Mouse (Mus musculus) testis, adult 2 months (tissue): ENCODE measurements around the gene Ak7. TPM values are rescaled to one million over a fixed set of nuclear protein-coding genes. Genes with fewer than 3 reads are reported as not detected.

Experiments used
- H3K27ac ChIP-seq: fragments of 200-500 bp; 2 replicates; pipeline ENCODE4 v1.5.1; 2012; ENCODE audit warnings: low read depth, low read length; ENCODE audit not compliant: control insufficient read depth, insufficient read depth
- H3K27me3 ChIP-seq: fragments of 200-500 bp; 2 replicates; pipeline ENCODE4 v1.6.1; 2012; ENCODE audit warnings: mild to moderate bottlenecking, low read length, moderate library complexity; ENCODE audit not compliant: control insufficient read depth, insufficient read depth
- H3K36me3 ChIP-seq: fragments of 200-500 bp; 2 replicates; pipeline ENCODE4 v1.6.1; 2012; ENCODE audit warnings: mild to moderate bottlenecking, low read length; ENCODE audit not compliant: control insufficient read depth, insufficient read depth
- H3K4me1 ChIP-seq: fragments of 200-500 bp; 2 replicates; pipeline ENCODE4 v1.6.1; 2012; ENCODE audit warnings: low read length; ENCODE audit not compliant: control insufficient read depth, insufficient read depth
- H3K4me3 ChIP-seq: fragments of 200-500 bp; 2 replicates; pipeline ENCODE4 v1.5.1; 2012; ENCODE audit warnings: low read depth, mild to moderate bottlenecking, low read length, moderate library complexity, mixed read lengths; ENCODE audit not compliant: control insufficient read depth
- CTCF ChIP-seq: fragments of 200-500 bp; IDR thresholded peaks from 2 replicates; pipeline ENCODE4 v1.5.1; 2012; ENCODE audit warnings: low read depth, mild to moderate bottlenecking, inconsistent platforms, low read length, moderate library complexity; ENCODE audit not compliant: control insufficient read depth, insufficient read depth, insufficient replicate concordance
- POLR2A ChIP-seq: fragments of 200-500 bp; IDR thresholded peaks from 2 replicates; pipeline ENCODE4 v1.6.1; 2012; ENCODE audit warnings: low read depth, mild to moderate bottlenecking, inconsistent platforms, low read length, moderate library complexity; ENCODE audit not compliant: control insufficient read depth
- polyA plus RNA-seq: library from polyadenylated mRNA; depleted of rRNA; stranded (reverse); fragments of >200 nt; gene quantifications from 2 replicates; pipeline ENCODE4 v1.2.3, GENCODE M21; 2012

Ak7 gene
- polyA plus RNA-seq, 1 experiment: 50.5 TPM

GRCm38 (mm10) chr12:105687416-105687815 is 18.4 kb upstream of the Ak7 start:
- Histone ChIP-seq H3K36me3 (no peaks in the 10 kb centered on the region), H3K4me3 (no peak overlapping the region), H3K27me3 (no peaks in the 10 kb centered on the region), H3K4me1 (peaks cover 3% of the 10 kb centered on the region; the same call in 1 of the 2 replicates), H3K27ac (no peak overlapping the region)
- TF ChIP-seq POLR2A: no peak
- no peak for TF ChIP-seq CTCF

GRCm38 (mm10) chr12:105688546-105688945 is 17.2 kb upstream of the Ak7 start:
- Histone ChIP-seq H3K27me3 (no peaks in the 10 kb centered on the region), H3K36me3 (no peaks in the 10 kb centered on the region)

GRCm38 (mm10) chr12:105689435-105689834 is 16.3 kb upstream of the Ak7 start:
- H3K27ac ChIP-seq: no peak overlapping the region
- H3K4me1 ChIP-seq: no peaks in the 10 kb centered on the region
- TF ChIP-seq POLR2A: no peak
- TF ChIP-seq CTCF: no peak
- H3K36me3 ChIP-seq: no peaks in the 10 kb centered on the region
- no peak overlapping the region for H3K4me3 ChIP-seq
- H3K27me3 ChIP-seq: no peaks in the 10 kb centered on the region

More at GRCm38 (mm10) chr12:105688546-105688945, 17.2 kb upstream of the Ak7 start:
- TF ChIP-seq POLR2A (no peak), CTCF (no peak)
- peaks cover 3% of the 10 kb centered on the region; the same call in 1 of the 2 replicates for H3K4me1 ChIP-seq
- H3K4me3 ChIP-seq: no peak overlapping the region
- no peak overlapping the region for H3K27ac ChIP-seq

GRCm38 (mm10) chr12:105694021-105694420 is 11.8 kb upstream of the Ak7 start:
- TF ChIP-seq CTCF (no peak), POLR2A (no peak)

GRCm38 (mm10) chr12:105695848-105696247 is 9.9 kb upstream of the Ak7 start:
- no peak for TF ChIP-seq CTCF
- no peak for TF ChIP-seq POLR2A
- Histone ChIP-seq H3K27me3 (no peaks in the 10 kb centered on the region), H3K36me3 (no peaks in the 10 kb centered on the region), H3K27ac (no peak overlapping the region), H3K4me1 (no peaks in the 10 kb centered on the region), H3K4me3 (no peak overlapping the region)

More at GRCm38 (mm10) chr12:105694021-105694420, 11.8 kb upstream of the Ak7 start:
- no peak overlapping the region for H3K27ac ChIP-seq
- no peaks in the 10 kb centered on the region for H3K27me3 ChIP-seq
- no peak overlapping the region for H3K4me3 ChIP-seq
- H3K36me3 ChIP-seq: no peaks in the 10 kb centered on the region
- no peaks in the 10 kb centered on the region for H3K4me1 ChIP-seq

GRCm38 (mm10) chr12:105697104-105697780 is 8.5 kb upstream of the Ak7 start:
- no peak overlapping the region for H3K4me3 ChIP-seq
- H3K27me3 ChIP-seq: no peaks in the 10 kb centered on the region
- H3K4me1 ChIP-seq: no peaks in the 10 kb centered on the region
- TF ChIP-seq CTCF: no peak
- TF ChIP-seq POLR2A: no peak
- no peak overlapping the region for H3K27ac ChIP-seq
- no peaks in the 10 kb centered on the region for H3K36me3 ChIP-seq

- Histone ChIP-seq H3K27me3 (no peaks in the 10 kb centered on the region), H3K4me1 (peaks cover 6% of the 10 kb centered on the region), H3K27ac (no peak overlapping the region), H3K4me3 (no peak overlapping the region), H3K36me3 (no peaks in the 10 kb centered on the region)
- no peak for TF ChIP-seq CTCF
- TF ChIP-seq POLR2A: no peak
Observed at GRCm38 (mm10) chr12:105700433-105700832, 5.3 kb upstream of the Ak7 start.

GRCm38 (mm10) chr12:105718616-105719015 is 12.8 kb downstream of the Ak7 start:
- Histone ChIP-seq H3K27ac (no peak overlapping the region), H3K4me1 (no peaks in the 10 kb centered on the region; the same call in 1 of the 2 replicates), H3K36me3 (no peaks in the 10 kb centered on the region), H3K4me3 (no peak overlapping the region), H3K27me3 (no peaks in the 10 kb centered on the region)
- TF ChIP-seq POLR2A (no peak), CTCF (no peak)
